Mouse (Mus musculus) kidney, embryonic 14.5 days (tissue): Measurements from ENCODE around the gene Ip6k2. TPM values are rescaled to one million over a fixed set of nuclear protein-coding genes. Genes with fewer than 3 reads are reported as not detected.

ENCODE experiments used
- ATAC-seq: fragments of 200-750 bp; cut with Nextera tagmentation; 2 replicates; pipeline ENCODE4 v1.8.0; 2017; ENCODE audit warnings: moderate number of reproducible peaks, mild to moderate bottlenecking, moderate TSS enrichment, moderate library complexity; ENCODE audit not compliant: low FRiP score, low TSS enrichment
- H3K27ac ChIP-seq: fragments of 300-500 bp; sonication (generic); 2 replicates; pipeline ENCODE4 v1.5.1; 2014; ENCODE audit warnings: low read depth, mild to moderate bottlenecking, low read length, moderate library complexity, mixed read lengths
- H3K27me3 ChIP-seq: fragments of 300-500 bp; sonication (generic); 2 replicates; pipeline ENCODE4 v1.6.1; 2014; ENCODE audit warnings: mild to moderate bottlenecking, low read length; ENCODE audit not compliant: control insufficient read depth, insufficient read depth
- H3K36me3 ChIP-seq: fragments of 300-500 bp; sonication (generic); 2 replicates; pipeline ENCODE4 v1.6.1; 2014; ENCODE audit warnings: low read length, mixed read lengths; ENCODE audit not compliant: control insufficient read depth, insufficient read depth
- H3K4me1 ChIP-seq: fragments of 300-500 bp; sonication (generic); 2 replicates; pipeline ENCODE4 v1.6.1; 2014; ENCODE audit warnings: low read length, mixed read lengths; ENCODE audit not compliant: control insufficient read depth, insufficient read depth
- H3K4me2 ChIP-seq: fragments of 300-500 bp; sonication (generic); replicated peaks from 2 replicates; pipeline ENCODE4 v1.6.1; 2014; ENCODE audit warnings: low read depth, mild to moderate bottlenecking, low read length
- H3K4me3 ChIP-seq: fragments of 300-500 bp; sonication (generic); 2 replicates; pipeline ENCODE4 v1.5.1; 2014; ENCODE audit warnings: mild to moderate bottlenecking, low read length
- H3K9ac ChIP-seq: fragments of 300-500 bp; sonication (generic); 2 replicates; pipeline ENCODE4 v1.6.1; 2014; ENCODE audit warnings: low read depth, mild to moderate bottlenecking, low read length, moderate library complexity
- H3K9me3 ChIP-seq: fragments of 300-500 bp; sonication (generic); 2 replicates; pipeline ENCODE4 v1.6.1; 2016; ENCODE audit warnings: low read length; ENCODE audit not compliant: control insufficient read depth
- WGBS: fragments of 180-500 bp; shearing (Covaris S2); extraction: QIAGEN DNeasy Blood & Tissue Kit; methylation state at CpG from one replicate; pipeline ENCODE4 v1.1.7; 2014; 5-methylcytosine and 5-hydroxymethylcytosine counted together
- polyA plus RNA-seq: library from polyadenylated mRNA; unstranded; fragments of >200 nt; fragmentation: Nextera tagmentation; extraction: Ambion mirVana; gene quantifications from 2 replicates; pipeline ENCODE4 v1.2.1, GENCODE M21; 2014

The Ip6k2 gene
- polyA plus RNA-seq, 1 experiment from 2014 or later = 134 TPM

DNA sequence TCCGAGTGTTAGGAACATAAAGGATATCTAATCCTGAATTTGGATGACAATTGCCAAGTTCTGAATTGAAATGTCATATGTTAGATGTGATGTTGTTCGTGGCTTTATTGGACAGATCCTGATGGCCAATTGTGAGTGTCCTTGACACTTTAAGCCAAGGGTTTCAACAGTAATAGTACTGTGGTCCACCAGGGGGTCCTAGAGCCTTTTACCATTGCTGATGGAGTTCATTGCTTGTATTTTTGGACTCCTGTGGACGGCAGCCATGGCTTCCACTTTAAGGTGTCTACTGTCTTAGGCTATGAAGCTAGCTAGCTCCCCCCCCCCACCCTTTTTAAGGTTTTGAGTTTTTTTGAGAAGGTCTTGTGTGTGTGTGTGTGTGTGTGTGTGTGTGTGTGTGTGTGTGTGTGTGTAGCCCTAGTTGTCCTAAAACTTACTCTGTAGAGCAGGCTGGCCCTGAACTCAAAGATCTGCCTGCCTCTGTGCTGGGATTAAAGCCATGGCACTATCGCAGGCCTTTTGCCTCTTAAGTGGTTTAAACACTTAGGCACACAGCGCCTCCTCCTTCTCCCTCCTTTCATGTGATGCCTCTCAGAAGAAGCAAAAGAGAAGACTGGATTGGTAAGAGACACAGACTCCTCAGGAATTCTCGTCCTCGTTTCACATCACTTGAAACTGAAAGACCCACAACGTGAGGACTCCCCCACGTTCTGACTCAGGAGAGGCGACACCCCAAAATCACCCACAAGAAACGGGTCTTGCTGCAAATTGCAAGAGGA lies 31.3 kb upstream of the Ip6k2 start:
- Histone ChIP-seq H3K9me3 (no peaks in the 10 kb centered on the region), H3K36me3 (peaks cover 4% of the 10 kb centered on the region), H3K27me3 (no peaks in the 10 kb centered on the region), H3K4me1 (no peaks in the 10 kb centered on the region), H3K9ac (no peak overlapping the region), H3K27ac (no peak overlapping the region), H3K4me3 (no peak overlapping the region), H3K4me2 (no peak overlapping the region)
- no peak for ATAC-seq
- 89% methylated on average over 11 of the region's 11 CpGs for WGBS

DNA sequence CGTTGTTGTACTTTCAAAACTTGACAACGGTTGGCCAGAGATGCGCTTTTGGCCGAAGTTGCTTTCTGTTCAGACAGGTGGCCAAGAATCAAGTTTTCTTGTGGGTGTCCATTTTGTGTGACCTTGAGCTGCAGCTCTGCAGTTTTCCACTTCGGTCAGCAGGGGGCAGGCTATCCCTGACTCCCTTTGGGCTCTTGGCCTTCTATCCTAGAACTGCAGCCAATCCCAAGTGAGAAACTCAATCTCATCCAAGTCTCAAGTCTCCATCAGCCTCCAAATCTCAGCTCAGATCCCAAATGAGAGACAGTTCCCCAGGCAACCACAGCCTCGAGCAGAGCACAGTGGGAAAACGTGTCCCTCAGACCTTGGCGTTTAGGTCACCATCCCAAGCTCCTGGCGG lies 30.3 kb upstream of the Ip6k2 start:
- no peak overlapping the region for H3K9ac ChIP-seq
- H3K4me1 ChIP-seq = no peaks in the 10 kb centered on the region
- 70% methylated on average over 9 of the region's 9 CpGs for WGBS
- H3K27me3 ChIP-seq = no peaks in the 10 kb centered on the region
- no peak overlapping the region for H3K4me2 ChIP-seq
- no peak overlapping the region for H3K27ac ChIP-seq
- no peak overlapping the region for H3K4me3 ChIP-seq
- ATAC-seq = no peak
- H3K36me3 ChIP-seq = 0 out of 2 replicates have a peak, but pooled peaks cover 3% of the 10 kb centered on the region
- no peaks in the 10 kb centered on the region for H3K9me3 ChIP-seq

DNA sequence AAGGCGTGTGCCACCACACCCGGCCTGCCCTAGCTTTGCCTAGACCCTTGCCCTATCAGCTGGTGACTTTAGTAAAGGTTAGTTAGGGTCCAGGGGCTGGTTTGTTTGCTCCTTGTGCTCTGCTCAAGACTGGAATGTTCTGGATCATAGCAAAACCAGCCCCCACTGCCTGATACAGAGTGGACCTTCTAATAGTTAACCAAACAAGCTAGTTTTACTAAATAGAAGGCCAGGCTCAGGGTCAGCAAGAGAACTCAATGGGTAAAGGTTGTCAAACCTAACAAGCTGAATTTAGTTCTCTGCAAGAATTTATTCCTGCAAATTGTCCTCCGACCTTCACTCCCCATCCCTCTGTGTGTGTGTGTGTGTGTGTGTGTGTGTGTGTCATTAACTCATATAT lies 29.6 kb upstream of the Ip6k2 start:
- Histone ChIP-seq H3K9me3 (no peaks in the 10 kb centered on the region), H3K27ac (no peak overlapping the region), H3K27me3 (no peaks in the 10 kb centered on the region), H3K36me3 (no peaks in the 10 kb centered on the region), H3K4me2 (no peak overlapping the region), H3K4me3 (no peak overlapping the region), H3K4me1 (no peaks in the 10 kb centered on the region), H3K9ac (no peak overlapping the region)
- no peak for ATAC-seq
- 73% methylated on average over 3 of the region's 3 CpGs for WGBS

DNA sequence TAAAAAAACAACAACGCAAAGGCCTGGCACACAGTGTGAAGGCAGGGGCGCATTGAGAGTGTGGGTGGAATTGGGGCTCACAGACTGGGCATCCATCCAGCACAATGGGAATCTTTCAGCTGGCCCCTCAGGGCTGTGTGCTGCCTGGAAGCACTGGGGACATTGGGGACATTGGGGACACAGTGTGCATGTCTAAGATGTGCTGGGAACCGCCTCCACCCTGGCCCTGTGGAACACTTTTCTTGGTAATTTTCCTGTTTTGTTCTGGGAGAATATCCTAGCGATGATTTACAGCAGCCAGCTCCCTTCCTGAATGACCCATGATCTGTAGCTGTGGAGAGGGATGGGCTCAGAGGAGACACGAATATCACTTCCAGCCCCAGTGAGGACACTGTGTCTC lies 29.2 kb upstream of the Ip6k2 start:
- H3K9me3 ChIP-seq = no peaks in the 10 kb centered on the region
- WGBS = 84% methylated on average over 5 of the region's 5 CpGs

DNA sequence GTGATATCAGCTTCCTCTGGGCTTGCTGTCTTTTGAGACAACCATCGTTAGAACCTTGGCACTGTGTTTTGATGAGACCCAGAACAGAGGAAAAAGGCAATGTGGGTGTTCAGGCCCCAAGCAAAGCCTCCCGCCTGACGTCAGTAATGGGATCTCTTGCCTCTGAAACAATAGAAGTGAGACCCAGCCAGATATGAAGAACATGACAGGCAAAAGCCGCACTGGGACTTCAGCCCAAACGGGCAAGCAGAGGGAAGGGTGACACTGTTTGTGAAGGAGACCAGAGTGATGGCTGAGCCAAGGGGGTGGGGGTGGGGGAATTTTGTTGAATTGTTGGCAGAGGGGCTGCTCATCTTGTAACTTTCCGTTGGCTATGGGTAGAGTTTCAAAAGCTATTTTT lies 26.2 kb upstream of the Ip6k2 start:
- Histone ChIP-seq H3K36me3 (no peaks in the 10 kb centered on the region), H3K27me3 (no peaks in the 10 kb centered on the region), H3K9me3 (no peaks in the 10 kb centered on the region), H3K4me2 (no peak overlapping the region), H3K4me1 (no peaks in the 10 kb centered on the region), H3K9ac (no peak overlapping the region), H3K4me3 (no peak overlapping the region), H3K27ac (no peak overlapping the region)
- 54% methylated on average over 6 of the region's 6 CpGs for WGBS
- ATAC-seq = no peak

More for the DNA sequence above, 29.2 kb upstream of the Ip6k2 start:
- no peak for ATAC-seq
- no peak overlapping the region for H3K4me2 ChIP-seq
- H3K4me3 ChIP-seq = no peak overlapping the region
- H3K27ac ChIP-seq = no peak overlapping the region
- H3K4me1 ChIP-seq = no peaks in the 10 kb centered on the region
- no peak overlapping the region for H3K9ac ChIP-seq
- H3K27me3 ChIP-seq = no peaks in the 10 kb centered on the region
- H3K36me3 ChIP-seq = no peaks in the 10 kb centered on the region

DNA sequence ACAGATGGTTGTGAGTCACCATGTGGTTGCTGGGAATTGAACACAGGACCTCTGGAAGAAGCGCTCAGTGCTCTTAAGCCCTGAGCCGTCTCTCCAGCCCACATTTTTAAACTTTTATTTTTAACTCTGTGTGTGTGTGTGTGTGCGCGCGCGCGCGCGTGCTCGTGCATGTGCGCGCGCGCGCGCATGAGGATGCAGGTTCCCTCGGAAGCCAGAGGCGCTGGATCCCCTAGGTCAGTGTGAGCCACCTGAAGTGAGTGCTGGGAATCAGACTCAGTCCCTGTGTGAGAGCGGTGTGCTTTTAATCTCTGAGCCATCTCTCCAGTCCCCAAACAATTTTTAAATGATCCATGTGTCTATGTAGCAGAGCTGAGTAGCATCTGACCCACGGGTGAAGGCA lies 24.5 kb upstream of the Ip6k2 start:
- Histone ChIP-seq H3K9ac (no peak overlapping the region), H3K9me3 (no peaks in the 10 kb centered on the region), H3K36me3 (no peaks in the 10 kb centered on the region), H3K27me3 (no peaks in the 10 kb centered on the region), H3K4me1 (no peaks in the 10 kb centered on the region), H3K4me3 (no peak overlapping the region), H3K27ac (no peak overlapping the region), H3K4me2 (no peak overlapping the region)
- ATAC-seq = no peak
- 96% methylated on average over 20 of the region's 20 CpGs for WGBS

DNA sequence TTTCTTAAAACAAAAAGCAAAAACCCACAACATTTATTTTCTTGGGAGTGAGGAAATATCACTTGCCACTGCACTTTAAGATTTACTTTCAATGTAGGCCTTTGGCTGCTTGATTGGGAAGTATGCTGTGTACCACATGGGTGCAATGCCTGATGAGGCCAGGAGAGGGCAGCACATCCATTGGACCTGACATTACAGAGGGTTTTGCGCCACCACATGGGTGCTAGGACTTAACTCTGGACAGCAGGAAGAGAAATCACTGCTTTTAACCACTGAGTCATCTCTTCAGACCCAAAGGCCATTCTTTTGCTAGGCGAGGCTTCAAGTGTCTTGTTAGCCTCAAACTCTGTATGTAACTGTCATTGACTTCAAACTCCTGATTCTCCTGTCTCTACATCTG lies 23.8 kb upstream of the Ip6k2 start:
- Histone ChIP-seq H3K27me3 (no peaks in the 10 kb centered on the region), H3K4me3 (no peak overlapping the region), H3K4me2 (no peak overlapping the region), H3K4me1 (no peaks in the 10 kb centered on the region), H3K36me3 (no peaks in the 10 kb centered on the region), H3K27ac (no peak overlapping the region), H3K9me3 (no peaks in the 10 kb centered on the region), H3K9ac (no peak overlapping the region)
- WGBS = 59% methylated on average over 2 of the region's 2 CpGs
- ATAC-seq = no peak

DNA sequence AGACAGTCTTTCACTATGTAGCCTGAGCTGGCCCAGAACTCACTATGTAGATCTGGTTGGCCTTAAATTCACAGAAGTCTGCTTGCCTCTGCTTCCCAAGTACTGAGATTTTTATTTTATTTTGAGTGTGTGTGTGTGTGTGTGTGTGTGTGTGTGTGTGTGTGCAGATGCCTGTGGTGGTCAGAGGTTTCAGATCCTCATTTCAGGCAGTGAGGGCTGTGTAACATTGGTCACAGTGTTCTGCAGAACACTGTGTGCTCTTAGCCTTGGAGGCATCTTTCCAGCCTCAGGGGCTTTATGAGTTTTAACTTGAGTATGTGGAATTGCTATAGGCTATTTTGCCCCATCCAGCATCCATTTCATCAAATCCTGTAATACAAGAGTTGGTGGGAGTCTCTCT lies 22.0 kb upstream of the Ip6k2 start:
- ATAC-seq = no peak
- no peaks in the 10 kb centered on the region for H3K27me3 ChIP-seq
- no peak overlapping the region for H3K27ac ChIP-seq
- H3K4me2 ChIP-seq = no peak overlapping the region
- no peaks in the 10 kb centered on the region for H3K4me1 ChIP-seq
- no peaks in the 10 kb centered on the region for H3K9me3 ChIP-seq
- no peaks in the 10 kb centered on the region for H3K36me3 ChIP-seq
- H3K9ac ChIP-seq = no peak overlapping the region
- no peak overlapping the region for H3K4me3 ChIP-seq

DNA sequence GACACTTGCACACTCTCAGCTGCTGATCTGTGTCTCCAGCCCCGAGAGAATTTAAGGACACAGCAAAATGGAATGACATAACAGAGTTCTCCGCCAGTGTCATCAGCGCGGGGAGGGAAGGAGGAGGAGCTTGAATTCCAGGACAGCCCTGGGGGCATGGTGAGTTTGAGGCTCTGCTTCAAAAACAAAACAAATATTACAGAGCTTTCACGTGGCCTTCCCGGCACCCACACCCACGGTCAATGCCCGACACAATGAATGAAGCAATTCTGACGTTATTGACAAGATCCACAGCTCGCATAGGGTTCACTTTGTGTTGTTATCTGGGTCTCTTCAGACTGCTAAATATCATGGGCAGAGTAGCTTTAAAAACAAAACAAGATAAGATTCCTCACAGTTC lies 18.6 kb upstream of the Ip6k2 start:
- Histone ChIP-seq H3K4me1 (no peaks in the 10 kb centered on the region), H3K4me2 (no peak overlapping the region), H3K9me3 (no peaks in the 10 kb centered on the region), H3K36me3 (no peaks in the 10 kb centered on the region), H3K9ac (no peak overlapping the region), H3K27ac (no peak overlapping the region), H3K27me3 (no peaks in the 10 kb centered on the region), H3K4me3 (no peak overlapping the region)
- 74% methylated on average over 10 of the region's 10 CpGs for WGBS
- ATAC-seq = no peak
